Mouse (Mus musculus): ENCODE measurements around the gene Nr2c2.

Nr2c2 gene

DNA sequence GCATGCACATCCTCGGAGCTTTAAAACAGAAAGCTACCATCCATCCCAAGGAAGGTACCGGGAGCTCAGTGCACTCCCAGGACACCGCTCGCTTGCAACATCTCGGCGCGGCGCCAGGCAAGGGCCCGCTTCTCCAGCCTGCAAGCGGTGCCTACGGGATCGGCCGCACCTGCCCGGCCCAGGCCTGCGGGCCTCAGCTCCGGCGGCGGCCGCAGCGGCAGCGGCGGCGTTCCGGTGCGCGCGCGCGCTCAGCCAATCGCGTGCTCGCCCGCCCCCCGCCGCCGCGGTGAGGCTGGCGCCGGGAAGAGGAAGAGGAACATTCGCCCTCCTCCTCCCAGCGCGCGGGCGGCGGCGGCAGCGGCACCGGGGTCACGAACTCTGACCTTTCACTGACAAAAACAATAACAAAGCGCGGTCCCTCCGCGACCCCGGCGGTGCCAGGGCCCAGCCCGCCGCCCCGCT lies at the start of gene Nr2c2:
TSS of gene Nr2c2 (plus strand) at position 261 of the 462 bp plus-strand sequence.
- no peak for TF ChIP-seq GATA4 (IDR thresholded peaks at IDR 0.05; ENCODE audit: insufficient replicate concordance, low read length)

DNA sequence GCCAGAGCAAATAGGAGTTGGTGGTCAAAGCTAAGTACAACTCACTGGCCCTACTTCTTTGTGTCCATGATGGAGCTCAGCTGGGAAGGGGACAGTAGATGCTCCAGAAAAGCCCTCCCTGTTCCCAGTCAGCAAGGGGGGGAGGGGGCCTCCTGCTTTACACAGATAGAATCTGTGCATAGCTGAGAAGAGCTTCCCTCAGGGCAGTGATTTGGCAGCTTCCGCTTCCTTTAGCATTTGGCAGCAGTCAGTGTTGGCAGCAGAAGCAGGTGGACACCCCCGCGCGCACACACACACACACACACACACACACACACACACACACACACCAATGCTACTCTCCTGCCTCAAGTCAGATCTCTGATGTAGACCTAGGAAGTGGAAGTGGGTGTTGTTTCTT lies 49.1 kb upstream of the Nr2c2 start:
- TF ChIP-seq GATA4 (IDR thresholded peaks at IDR 0.05; ENCODE audit: insufficient replicate concordance, low read length) = peak; percentile 37; the same call in 1 of the 2 replicates

DNA sequence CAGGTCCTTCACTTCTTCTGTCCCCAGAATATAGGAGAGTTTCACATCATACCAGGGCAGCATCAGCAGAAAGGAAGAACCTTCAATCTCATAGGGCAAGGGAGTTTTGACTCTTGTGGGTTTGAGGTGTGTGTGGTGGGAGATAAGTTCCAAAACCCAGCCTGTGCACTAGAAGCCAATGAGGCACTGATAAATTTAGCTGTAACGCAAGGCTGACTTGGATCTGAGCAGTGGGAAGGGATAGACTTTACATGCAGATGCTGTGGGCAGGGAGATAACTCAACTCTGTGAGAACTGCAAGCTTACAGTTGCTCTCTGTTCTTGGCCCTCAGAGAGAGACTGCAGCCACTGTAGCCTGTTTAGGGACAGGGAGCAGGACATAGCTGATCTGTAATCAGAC lies 48.3 kb upstream of the Nr2c2 start:
- no peak for TF ChIP-seq GATA4 (IDR thresholded peaks at IDR 0.05; ENCODE audit: insufficient replicate concordance, low read length)

DNA sequence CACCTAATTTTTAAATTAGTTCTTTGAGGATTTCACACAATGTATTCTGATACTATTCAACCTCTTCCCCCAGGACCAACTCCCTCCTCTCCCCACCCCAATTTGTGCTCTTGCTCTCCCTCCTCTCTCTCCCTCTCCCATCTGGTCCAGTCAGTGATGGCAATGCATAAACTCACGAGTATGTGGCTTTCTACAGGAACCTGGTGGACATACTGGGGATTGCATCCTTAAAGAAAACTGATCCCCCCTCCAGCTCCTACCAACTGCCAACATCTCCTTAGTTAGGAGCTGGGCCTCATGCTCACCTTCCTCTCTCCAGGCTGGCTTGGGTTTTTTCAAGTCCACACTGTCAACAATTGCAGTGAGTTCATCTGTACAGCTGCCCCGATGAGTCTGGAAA lies 33.4 kb upstream of the Nr2c2 start:
- no peak for TF ChIP-seq GATA4 (IDR thresholded peaks at IDR 0.05; ENCODE audit: insufficient replicate concordance, low read length)

DNA sequence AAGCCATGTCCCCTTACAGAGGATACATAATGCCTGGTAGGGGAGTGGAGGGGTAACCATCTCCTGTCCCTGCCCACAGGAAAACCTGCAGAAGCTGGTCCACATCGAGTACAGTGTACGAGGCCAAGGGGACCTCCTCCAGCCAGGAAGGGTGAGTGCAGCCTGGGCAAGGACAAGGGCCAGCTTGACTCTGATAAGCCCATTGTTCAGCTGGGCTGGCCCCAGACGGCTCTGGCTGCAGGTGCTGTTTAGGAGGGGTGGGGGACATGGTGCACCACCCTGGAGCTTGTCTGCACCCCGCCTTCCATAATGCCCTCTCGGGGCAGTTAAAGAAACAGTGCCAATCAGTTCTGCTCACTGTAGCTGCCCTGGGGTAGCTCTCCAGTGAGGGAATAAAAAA lies 29.5 kb upstream of the Nr2c2 start:
- peak; percentile 52; the same call in 1 of the 2 replicates for TF ChIP-seq GATA4 (IDR thresholded peaks at IDR 0.05; ENCODE audit: insufficient replicate concordance, low read length)

DNA sequence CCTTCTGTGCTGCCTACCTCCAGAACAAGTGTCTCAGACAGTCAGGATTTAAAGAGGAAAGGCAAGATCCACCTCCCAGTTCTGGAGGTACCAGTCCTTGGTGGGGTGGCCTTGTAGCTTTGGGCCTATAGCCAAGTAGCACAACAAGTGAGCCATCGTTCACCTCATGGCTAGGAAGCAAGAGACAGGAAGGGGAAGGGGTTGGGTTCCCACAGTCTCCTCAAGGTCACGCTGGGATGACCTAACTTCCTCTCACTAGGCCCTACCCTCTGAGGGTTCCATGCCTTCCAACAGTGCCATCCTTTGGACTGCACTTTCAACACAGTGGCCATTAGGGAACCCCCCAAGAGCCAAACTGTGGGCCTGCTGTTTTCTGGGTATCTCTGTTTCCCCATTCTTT lies 27.7 kb upstream of the Nr2c2 start:
- no peak for TF ChIP-seq GATA4 (IDR thresholded peaks at IDR 0.05; ENCODE audit: insufficient replicate concordance, low read length)

DNA sequence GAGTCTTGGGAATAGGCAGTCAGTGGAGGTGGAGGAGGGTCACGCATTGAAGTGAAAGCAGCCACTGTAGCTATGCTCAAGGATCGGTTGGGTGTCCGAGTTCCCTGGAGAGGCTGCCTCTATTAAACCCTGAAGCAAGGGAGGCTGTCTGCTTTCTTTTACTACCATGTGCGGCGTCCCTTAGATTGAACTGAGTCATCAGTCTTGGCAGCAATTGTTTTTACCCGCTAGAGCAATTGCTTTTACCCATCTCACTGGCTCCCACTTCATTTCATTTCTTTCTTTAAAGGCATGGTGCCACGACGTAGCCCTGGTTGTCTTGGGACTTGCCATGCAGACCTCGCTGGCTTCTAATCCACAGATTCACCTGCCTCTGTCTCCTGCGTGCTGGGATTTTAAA lies 27.1 kb upstream of the Nr2c2 start:
- TF ChIP-seq GATA4 (IDR thresholded peaks at IDR 0.05; ENCODE audit: insufficient replicate concordance, low read length) = no peak

DNA sequence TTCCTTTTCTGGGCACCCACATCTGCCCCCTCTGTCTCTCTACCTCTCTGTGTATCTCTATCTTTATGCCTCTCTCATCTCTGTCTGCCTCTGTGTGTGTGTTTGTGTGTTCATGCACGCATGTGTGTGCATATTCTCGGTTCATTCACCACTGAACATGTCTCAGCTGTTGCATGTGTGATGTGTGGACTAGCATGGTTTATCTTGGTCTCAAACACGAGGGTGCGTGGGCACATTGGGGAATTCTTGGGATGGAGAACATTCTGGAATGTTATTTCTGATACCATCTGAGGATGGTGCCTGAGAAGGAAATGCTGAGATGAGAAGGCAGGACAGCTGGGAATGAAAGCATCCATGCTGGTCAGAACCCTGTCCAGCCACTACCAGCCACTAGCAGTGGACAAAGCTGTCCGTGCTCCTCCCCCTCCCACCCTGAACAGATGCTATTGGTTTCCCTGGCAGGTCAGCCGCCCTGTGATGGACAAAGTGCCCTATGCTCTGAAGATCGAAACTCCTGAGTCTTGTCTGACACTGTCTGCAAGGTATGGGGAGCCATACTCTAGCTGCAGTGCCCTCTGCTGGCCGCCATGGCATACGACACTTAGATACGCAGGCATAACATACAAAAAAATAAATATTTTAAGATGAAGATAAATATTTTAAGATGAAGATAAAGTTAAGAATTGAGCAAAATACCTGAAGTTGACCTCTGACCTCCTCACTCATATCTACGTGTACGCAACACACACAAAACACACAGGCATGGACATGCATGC lies 25.3 kb upstream of the Nr2c2 start:
- no peak for TF ChIP-seq GATA4 (IDR thresholded peaks at IDR 0.05; ENCODE audit: insufficient replicate concordance, low read length)

DNA sequence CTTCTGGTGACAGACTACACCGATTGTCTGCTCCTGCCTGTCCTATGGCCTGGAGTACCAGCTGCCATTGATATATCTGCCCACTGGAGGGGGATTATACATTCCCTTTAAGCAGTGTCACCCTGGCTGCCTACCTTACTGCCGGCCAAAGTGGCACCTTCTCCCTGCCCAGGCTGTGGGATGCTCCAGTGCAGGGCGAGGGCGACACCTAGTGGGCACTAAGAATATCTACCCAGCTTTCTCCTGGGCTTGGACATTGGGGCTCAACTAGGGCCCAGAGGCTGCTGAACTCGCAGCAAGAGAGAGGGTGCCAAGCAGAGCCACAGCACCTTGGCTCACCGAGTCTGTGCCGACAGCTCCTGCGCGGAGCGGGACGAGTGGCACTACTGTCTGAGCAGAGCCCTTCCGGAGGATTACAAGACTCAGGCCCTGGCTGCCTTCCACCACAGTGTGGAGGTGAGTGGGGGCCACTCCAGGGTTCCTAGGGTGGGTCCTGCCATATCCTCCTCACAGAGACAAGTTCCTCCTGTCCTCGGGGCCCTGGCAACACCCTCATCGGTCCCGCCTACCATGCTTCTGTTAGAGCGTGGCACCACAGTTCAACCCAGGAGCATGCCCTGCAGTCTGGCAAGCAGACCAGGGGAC lies 23.9 kb upstream of the Nr2c2 start:
- no peak for TF ChIP-seq GATA4 (IDR thresholded peaks at IDR 0.05; ENCODE audit: insufficient replicate concordance, low read length)

DNA sequence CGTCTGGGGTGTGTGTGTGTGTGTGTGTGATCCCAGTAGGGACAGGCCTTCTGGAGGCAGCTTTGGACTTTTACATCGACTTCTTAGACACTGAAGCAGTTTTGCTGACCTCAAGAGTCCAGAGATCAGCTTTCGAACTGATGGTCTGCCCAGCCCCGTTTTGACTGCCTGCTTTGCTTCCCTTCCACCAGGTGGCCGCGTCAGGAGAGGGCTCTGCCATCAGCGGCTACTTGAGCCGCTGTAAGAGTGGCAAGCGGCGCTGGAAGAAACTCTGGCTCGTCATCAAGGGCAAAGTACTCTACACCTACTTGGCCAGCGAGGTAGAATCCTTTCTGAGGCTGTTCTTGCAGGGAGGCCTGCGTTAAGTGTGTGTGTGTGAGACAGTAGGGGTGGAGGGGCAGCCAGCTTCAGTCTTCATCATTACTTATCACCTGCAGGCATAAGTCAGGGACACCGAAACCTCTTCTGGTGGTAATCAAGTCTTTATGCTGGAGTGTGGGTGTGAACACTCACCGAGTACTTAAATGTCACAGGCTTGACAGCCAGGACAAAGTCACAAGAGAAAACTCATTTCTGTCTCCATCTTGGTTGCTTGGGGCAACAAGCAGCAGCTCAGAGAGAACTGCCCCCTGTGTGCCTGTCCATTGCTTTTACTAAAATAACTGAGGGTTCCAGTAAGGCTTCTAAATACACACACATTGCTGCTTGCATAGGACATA lies 19.9 kb upstream of the Nr2c2 start:
- TF ChIP-seq GATA4 (IDR thresholded peaks at IDR 0.05; ENCODE audit: insufficient replicate concordance, low read length) = no peak

DNA sequence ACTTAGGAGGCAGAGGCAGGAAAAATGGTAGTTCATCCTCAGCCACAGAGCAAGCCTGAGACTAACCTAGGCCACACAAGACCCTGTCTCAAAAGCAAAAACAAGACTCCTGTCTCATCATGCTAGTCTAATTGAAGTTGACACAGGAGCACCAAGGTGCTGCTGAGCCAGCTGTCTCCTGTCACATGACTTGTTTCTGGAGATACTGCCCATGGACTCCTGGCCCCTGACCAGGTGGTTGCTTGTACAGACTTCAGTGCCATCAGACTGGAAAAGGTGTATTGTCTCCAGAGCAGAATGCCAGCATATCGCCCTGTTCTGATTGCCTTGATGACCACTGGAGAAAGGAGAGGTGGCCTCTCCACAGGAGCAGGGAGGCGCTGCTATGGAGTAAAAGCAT lies 10.5 kb upstream of the Nr2c2 start:
- TF ChIP-seq GATA4 (IDR thresholded peaks at IDR 0.05; ENCODE audit: insufficient replicate concordance, low read length) = no peak

DNA sequence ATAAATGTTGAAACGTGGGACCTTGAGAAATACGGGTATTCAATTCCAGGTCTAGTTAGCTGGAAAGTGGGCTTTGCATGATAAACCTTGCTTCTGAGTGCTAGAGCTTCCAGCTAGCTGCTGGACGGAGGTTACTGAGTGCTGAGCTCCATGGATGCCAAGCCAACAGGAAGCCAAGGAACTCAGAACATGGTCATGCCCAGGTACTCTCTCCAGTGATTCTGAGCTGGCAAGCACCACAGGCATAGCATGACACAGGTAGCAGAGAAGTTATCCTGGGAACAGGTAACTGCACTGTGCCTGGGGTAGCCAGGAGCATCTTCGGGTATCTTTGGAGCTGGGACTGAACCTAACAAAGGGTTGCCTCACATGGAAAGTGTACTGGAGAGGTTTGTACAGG lies 8.4 kb upstream of the Nr2c2 start:
- no peak for TF ChIP-seq GATA4 (IDR thresholded peaks at IDR 0.05; ENCODE audit: insufficient replicate concordance, low read length)

DNA sequence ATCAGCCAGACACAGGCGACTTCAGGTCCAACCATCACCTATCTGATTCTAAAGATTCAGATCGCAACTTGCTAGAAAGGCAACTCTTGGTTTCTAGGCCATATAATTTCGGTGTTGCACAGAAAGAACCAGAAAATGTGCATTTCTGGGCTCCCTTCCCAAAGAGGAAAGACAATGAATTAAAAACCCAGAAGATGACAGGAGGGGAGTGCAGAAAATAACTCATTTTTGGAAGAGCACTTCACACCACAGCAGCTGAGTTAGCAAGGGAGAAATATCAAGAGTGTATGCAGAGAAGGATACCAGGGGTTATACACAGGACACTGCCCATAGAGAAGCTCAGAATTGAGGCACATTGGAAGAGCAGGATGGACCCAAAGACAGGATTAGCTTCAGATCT lies 6.3 kb upstream of the Nr2c2 start:
- TF ChIP-seq GATA4 (IDR thresholded peaks at IDR 0.05; ENCODE audit: insufficient replicate concordance, low read length) = no peak

DNA sequence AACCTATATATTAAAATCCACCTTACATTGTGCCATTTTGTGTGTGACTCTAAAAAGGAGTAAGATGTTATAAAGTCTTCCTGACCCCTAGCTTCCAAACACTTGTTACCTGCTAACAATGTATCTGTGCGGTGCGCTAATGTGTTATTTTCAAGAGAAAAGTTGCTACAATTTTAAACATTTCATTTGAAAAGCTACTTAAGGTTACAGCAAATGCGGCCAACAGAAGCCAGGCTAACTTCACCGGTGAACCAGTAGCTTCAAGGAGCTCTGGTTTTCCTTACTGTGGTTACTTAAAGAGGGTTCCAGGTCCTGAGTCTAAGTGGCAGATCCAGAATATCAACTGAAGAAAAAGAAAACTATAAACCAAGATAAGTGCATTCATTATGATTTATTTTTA lies 1.2 kb upstream of the Nr2c2 start:
- TF ChIP-seq GATA4 (IDR thresholded peaks at IDR 0.05; ENCODE audit: insufficient replicate concordance, low read length) = no peak

DNA sequence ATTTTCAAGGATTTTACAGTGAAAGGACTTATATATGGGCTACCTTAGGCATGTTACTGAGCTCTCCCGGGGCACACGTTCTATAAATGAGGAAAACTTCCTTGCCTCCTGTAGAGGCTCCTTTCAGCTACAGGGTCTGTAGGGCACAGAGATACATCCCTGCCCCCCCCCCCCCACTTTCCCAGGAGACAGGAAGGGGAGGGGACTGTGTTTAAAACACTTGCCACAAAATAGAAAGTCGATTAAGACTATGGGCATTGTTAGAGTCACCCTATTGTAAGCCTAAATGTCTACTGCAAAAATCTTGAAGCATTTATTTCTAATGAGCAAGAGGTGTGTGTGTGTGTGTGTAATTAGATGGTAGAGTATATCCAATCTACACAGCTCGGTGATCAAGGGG lies 693 bp upstream of the Nr2c2 start:
- TF ChIP-seq GATA4 (IDR thresholded peaks at IDR 0.05; ENCODE audit: insufficient replicate concordance, low read length) = no peak
